Mouse (Mus musculus): Measurements from ENCODE around the gene Mrpl50.
"Not testable (repeated sequence)": the region's sequence is repeated elsewhere in the genome, so short reads cannot be mapped to it uniquely, and the experiment has no call there.

Mrpl50 gene

DNA sequence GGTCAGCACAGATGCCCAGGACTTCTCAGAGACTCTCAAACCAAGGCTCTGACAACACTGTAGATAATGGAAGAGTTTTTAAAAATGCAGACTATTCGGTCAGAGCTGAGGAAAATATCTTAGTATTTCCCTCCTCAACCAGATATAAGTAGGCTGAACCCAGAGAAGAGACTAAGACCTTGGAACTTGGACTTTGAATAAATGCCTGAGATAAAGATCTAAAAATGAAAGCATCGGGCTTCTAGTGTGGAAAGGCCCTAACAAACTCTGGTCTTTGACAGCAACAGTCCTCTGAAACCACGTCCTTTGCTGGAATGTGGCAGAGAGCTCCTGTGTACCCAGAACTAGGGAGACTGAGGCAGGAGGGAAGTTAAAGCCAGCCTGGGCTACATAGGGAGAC is 14.5 kb downstream of the Mrpl50 start, which contains the start of gene Baat:
TSS of gene Baat (minus strand) at position 172 of the 400 bp plus-strand sequence.
- no peak for DNase-seq

DNA sequence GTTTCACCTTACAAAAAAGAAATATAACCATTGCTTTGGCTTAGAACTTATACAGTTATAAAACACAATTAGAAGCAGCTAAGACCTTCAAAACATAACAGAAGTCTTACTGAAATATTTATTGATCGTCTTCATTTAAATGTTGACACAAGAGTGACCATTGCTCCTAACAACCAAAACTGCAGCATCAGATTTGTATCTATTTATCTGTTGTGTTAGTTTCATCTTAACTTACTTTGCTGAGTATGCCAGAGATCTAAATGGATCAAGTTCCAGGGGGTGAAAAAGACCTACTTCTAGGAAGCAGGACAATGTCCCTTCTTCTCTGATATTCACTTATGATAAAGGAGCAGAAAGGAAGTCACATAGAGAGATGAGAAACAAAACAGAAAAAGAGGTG is 17.3 kb downstream of the Mrpl50 start:
- no peak for DNase-seq

DNA sequence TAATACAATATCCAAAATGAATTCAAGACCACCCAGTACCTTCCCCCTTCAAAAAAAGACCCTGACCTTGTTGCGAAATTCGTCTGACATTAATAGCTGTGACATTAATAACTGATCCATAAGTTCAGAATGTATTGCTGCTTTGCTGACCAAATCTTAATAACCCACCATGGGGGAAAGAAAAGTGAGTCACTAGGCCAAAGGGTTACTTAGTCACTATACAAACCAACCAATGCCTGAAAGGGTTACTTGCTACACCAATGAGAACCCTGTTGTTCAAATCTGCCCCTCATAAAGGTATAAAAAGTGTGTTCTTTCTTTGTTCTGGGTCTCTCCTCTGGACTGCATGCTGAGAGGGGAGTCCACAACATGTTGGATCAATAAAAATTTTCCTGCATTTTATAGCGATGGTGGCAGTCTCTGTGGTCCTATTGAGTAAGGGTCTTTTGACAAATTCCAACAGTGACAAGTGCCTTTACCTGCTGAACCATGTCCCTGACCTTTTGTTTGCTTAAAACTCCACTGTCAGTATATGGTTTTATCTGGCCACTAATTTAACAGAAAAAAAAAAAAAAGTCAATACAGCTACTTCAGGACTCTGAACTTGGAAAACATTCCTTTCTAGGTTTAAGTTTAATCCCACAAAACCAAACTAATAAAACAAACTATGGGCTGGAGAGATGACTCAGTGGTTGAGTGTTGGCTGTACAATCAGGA is 34.8 kb downstream of the Mrpl50 start:
- DNase-seq: not testable (repeated sequence)

DNA sequence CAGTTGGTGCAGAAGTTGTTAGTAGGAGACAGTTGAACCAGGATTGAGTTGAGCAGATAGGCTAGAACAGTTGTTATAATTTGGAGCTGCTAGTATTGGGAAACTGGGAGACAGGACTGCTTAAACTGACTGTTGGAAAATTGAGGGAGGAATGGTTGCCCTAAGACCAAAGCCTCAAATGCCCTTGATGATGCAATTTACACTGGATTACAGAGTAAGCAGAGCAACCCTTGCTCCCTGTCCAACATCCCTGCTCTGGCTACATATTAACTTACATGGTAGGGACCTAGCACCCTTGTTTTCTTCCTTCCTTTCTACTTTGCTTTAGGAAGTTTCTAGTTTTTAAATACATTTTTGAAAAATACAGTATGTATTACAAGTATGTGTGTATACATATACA is 35.5 kb downstream of the Mrpl50 start:
- peak; percentile 30 for DNase-seq

DNA sequence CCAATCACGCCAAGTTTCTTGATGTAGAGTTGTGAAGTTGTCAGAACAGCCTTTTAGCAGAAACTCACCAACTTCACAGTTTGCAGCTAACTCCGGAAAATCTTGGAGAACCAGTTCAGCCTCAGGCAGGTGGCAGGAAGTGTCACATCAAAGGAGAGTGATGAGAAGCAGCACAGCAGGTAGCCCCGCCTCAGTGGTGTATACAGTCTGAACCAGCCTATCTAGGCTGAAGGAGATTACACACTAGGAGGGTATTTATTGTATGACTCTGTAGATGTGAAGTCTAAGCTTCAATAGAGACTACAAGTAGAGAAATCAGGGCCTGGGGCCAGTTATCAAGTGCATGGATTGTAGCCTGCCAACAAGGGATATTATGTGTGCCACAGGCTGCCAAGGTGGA is 40.0 kb downstream of the Mrpl50 start:
- DNase-seq: no peak

DNA sequence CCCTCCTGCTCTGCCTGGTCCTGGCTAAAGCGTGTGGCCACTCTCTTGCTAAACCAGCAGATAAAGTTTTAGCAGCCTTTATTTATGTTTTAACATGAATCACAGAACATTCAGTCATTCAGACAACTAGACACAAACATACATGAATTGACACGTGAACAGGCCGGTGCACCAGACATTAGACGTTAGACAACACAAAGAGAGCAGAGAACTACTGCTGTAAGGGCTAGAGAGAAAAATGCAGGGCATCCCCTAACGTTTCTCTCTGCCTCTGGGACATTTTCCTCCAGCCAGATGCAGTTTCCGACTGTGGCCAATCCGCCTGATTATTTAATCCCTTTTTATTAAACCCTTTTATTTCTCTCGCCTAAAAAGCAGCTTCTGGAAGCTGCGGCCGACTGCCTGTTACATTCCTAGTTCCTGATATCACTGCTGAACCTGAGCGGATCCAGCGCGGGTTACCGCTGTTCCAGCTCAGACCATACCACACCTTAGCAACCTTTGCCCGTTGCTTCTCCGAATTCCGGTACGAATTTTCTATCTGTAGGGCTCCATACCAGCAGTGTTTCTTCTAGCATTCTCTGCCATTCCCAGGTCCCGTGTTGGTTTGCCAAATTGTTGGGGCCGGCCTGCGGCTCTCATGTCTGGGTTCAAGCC is 40.7 kb downstream of the Mrpl50 start:
- peak; percentile 27 for DNase-seq

DNA sequence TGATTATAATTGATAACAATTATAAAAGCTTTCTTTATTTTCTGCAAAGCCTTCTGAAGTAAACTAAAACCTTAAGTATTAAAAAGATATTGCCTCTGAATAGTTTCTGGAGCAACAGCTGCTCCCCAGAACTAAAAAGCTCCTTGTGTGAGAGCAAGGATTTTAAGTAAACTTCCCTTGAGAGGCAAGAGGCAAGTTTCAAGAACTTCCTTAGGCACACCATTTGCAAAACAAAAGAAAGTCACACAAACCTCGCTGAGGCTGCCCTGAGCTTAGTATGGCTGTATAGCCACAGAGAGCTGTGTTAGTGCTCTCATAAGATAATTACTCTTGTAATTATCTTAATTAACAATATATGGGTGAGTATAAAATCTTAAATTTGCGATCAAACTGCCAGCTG is 41.9 kb downstream of the Mrpl50 start:
- not testable (repeated sequence) for DNase-seq

DNA sequence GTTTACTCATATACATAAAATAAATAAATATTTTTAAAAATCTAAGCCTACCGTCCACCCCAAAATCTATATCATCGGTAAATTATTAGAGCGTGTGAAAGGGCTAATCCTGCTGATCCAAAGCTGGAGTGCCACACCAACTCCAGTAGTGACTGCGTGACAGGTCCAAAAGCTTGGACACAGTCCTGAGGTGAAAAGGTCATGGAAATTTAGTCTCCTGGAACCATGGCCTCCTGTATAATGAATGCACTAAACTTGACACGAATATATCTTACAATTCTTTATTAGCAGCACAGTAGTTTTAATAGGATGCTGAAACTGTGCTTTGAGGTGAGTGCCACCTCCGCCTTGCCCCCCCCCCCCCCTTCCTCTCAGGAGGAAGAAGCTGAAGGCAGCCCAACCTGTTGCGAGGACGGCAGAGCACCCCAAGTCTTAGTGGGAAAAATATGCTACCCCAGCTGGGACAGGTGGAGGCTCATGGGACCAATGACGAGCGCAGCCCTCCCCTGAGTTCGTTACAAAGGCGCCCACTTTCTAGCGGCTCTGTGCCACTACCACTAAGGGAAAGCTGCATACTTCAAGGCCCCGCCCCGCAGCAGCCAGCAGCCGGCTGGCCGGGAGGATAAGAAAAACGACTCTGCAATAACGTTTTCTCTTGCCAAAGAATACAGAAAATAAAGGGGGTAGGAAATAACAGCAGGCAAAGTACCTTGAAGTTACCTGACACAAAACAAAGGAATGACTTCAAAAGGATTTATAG is 42.6 kb downstream of the Mrpl50 start:
- peak; percentile 49 for DNase-seq

DNA sequence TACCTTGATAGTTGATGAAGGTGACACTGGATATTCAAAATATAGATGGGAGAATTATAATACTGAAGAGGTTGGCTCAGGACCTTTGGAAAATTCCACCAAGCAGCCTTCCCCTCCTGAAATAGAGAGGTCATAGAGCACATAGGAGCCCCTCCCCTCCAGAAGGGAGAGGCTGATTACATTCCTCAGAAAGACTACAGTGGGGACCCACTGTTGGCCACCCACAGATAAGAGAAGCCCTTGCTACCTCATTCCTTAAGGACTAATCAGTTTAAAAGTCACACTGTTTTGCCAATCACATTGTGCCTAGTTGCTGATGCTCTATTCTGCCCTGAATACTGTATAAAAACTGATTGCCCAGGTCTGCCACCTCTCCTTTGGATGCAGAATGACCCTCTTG is 46.3 kb downstream of the Mrpl50 start:
- no peak for DNase-seq

DNA sequence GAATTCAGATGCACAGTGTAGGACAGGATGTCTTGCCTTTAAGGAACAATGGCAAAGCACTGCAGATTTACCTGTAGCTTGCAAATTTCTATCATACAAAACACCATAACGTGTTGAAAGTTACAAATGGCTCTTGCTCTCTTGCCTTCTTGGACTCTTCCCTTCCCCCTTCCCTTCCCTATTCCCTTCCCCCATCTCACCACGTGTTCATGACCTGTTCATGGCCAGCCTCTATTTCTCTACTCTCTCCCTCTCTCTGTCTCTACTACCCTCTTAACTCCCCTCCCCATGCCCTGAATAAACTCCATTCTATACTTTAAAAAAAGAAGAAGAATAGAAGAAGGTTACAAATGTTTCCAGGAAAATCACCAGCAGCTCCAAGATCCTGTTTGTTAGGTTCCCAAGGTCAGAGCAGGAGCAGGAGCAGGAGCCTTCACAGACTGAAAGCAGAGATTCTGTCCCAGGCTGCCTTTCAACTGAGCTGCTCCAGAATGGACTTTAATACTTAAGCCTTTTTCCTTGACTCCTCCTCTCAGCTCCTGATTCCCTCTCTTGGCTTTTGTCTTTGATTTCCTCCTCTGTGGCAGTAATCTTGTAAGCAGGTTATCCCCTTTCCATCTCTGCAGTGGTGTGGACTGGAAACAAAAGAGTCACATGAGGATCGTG is 47.3 kb downstream of the Mrpl50 start, which contains the start of gene Acnat1:
TSS of gene Acnat1 (minus strand) at position 478 of the 666 bp plus-strand sequence.
- peak; percentile 29 for DNase-seq

DNA sequence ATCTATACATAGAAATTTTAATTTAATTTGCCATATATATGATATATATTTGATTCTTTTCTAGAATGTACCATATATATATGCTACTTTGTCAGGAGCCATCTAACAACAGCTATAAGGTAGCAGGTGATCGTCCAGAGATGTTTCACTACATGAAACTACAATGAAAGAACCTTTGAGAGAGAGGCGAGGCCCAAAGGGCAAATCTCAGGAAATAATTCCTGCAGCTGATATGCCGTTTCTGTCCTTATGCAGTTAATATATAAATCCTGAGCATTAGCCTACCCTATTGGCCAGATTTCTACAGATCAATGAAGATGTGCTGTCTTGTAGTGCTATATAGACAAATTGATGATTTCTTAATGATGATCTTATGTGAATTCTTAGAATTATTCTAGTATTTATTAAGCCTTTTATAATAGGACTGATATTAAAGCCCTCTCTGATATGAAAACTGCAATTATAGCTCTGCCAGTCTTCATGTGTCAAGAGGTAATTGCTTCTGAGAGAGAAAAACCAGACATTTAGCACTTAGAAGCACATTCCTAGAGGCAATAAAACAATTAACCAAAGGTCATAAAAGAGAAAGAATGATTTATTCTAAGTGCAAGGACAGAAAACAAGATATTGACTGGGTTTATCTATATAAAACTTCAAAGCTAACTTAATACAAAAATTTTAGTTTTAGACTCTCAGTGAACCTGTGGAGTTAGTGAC is 51.3 kb downstream of the Mrpl50 start:
- no peak for DNase-seq

DNA sequence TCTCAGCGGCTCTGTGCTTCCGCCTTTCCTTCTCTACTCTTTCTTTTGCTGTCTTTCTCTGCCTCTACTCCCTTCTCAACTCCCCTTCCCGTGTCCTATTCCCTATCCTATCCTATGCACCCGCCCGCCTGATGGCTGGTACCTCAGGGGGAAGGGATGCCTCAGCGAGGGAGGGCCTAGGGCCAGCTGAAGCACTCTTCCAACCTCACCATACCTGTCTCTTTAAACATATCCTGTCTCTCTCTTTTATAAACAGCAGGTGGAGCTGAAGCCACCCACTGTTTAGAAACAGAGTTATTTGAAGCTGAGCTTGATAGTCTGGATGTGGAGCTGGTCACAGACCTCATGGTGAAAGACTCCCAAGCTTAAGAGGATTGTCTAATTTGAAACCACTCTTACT is 53.5 kb downstream of the Mrpl50 start:
- DNase-seq: no peak
